Mouse (Mus musculus): ENCODE results near the gene Adipoq. TPM values are rescaled to one million over a fixed set of nuclear protein-coding genes. Genes with fewer than 3 reads are reported as not detected.
A peak's percentile ranks its signal among the peaks of the same experiment; 100 is the strongest.
"Not testable (repeated sequence)": the region's sequence is repeated elsewhere in the genome, so short reads cannot be mapped to it uniquely, and the experiment has no call there.

The Adipoq gene
- polyA plus RNA-seq, 1 experiment from 2014 or later = 4.6 TPM

DNA sequence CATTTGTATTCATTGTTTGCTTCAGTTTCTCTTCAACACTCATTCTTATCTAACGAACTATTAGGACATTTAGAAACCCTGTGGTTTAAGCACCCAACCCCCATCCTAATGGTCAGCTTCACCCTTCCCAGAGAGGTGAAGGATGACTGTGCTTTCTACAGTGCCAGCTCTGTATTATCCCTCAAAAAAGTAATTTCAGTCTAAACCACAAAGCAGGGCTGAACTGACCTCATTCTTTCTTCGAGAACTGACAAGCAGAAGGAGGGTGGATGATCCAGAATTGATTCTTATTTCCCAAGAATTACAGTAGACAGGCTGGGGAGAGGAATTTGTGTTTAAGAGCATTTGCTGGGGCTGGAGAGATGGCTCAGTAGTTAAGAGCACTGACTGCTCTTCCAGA lies 13.4 kb downstream of the Adipoq start:
- DNase-seq (ENCODE audit: low spot score) = no peak

DNA sequence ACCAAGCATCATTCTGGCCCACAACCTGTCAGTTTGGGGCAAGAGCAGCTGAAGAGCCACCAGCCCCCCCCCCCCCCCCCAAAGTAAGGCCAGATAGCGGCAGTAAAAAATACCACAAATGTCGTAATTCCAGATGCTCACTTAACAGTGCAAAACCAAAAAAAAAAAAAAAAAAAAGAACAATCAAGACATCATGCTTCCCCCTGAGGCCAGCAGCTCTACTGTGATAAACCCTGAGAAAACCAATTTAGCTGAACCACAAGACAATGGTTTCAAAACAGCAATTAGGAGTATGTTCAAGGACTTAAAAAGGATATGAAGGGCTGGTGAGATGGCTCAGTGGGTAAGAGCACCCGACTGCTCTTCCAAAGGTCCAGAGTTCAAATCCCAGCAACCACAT lies 15.8 kb downstream of the Adipoq start:
- DNase-seq (ENCODE audit: low spot score) = no peak

- no peak for DNase-seq (ENCODE audit: low spot score)
These were observed 18.1 kb downstream of the Adipoq start for GRCm38 (mm10) chr16:23164443-23164842.

DNA sequence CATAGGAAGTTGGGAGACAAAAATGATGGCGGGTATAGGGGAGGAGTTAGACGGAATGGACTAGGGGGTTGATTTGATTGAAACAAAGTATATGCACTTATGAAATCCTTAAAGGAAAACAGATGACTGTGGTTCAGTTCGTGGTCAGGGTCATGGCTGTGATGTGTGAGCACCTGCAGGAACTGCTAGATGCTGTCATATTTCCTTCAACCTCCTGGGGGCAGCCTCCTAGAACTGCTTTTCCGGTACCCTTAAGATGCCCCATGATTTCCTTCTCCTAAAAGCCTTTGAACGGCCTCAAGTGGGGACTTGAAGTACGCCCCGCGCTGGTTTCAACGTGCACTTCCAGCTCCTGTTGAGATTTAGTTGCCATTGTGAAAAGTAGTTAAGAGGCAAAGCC lies 19.1 kb downstream of the Adipoq start:
- DNase-seq (ENCODE audit: low spot score) = peak; percentile 89

- DNase-seq (ENCODE audit: low spot score) = no peak
These were observed 20.3 kb downstream of the Adipoq start for GRCm38 (mm10) chr16:23166646-23167045.

DNA sequence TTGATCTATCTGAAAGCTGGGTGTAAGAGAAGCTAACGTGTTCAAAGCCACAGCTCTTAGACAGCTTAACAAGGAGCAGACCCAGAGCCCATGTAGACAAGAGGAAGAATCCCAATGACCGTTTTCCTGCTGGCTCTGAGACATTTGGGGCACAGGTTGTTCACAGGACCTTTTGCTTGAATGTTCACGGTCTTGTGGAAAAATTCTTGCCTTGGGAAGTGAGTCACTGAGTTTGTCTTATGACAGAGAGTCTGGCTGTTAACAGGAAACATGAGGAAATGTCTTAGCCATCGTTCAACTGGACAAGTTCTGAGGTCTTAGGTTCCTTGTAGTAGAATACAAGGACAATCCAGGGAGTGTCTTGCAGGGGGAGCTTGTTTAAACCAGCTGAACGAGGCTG lies 20.7 kb downstream of the Adipoq start:
- no peak for DNase-seq (ENCODE audit: low spot score)

GRCm38 (mm10) chr16:23170813-23171212 lies 24.5 kb downstream of the Adipoq start:
- no peak for DNase-seq (ENCODE audit: low spot score)

- DNase-seq (ENCODE audit: low spot score) = no peak
These were observed 27.6 kb downstream of the Adipoq start for GRCm38 (mm10) chr16:23173904-23174303.

- peak; percentile 79 for DNase-seq (ENCODE audit: low spot score)
These were observed 28.5 kb downstream of the Adipoq start for GRCm38 (mm10) chr16:23174855-23175254.

DNA sequence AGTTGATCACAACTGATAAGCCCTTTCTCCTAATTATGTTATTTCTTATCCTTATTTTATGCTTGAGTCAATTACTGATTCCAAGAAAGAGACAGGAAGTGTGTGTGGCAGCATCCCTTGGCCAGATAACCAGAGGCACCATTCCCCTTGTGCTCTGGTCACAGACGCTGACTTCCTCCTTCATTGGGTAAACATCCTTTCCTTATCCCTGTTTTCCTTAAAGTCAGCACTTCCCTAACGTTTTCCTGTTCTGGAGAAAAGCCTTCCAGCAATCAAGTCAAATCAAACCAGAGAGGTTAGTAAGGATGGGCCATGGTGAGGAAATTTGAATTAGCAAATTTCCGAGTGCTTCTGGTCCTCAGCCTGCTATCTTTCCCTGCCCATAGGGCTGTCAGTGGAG lies 29.6 kb downstream of the Adipoq start:
- DNase-seq (ENCODE audit: low spot score) = no peak

DNA sequence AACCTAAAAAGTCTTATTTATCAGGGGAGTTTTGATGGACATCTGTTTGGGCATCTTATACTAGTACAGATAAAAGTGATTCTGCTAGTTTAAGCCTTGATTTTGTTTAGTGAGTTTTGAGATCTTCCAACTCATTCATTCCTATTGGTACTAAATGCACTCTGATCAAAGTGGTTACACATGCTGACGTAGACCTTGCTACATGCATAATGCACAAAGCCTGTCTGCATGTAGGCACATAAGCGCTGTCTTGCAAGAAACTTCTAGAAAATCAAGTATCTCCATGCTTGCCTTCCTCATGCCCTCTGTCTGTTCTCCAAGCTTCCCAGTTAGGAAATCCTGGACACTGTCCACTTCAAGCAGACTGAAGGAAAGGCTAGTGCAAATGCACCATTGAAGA lies 31.5 kb downstream of the Adipoq start:
- no peak for DNase-seq (ENCODE audit: low spot score)

GRCm38 (mm10) chr16:23178796-23179195 lies 32.5 kb downstream of the Adipoq start:
- no peak for DNase-seq (ENCODE audit: low spot score)

DNA sequence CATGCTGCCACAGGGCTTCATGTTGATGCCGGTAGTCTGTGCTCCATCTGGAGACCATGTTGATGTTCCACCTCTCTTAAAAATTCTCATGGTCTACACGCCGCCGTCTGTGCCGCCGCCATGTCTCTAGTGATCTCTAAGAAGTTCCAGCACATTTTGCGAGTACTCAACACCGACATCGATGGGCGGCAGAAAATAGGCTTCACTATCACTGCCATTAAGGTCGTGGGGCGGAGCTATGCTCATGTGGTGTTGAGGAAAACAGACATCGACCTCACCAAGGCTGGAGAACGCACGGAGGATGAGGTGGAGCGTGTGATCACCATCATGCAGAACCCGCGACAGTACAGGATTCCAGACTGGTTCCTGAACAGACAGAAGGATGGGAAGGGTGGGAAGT lies 33.1 kb downstream of the Adipoq start:
- not testable (repeated sequence) for DNase-seq (ENCODE audit: low spot score)

- DNase-seq (ENCODE audit: low spot score) = no peak
These were observed 34.7 kb downstream of the Adipoq start for GRCm38 (mm10) chr16:23181054-23181453.

DNA sequence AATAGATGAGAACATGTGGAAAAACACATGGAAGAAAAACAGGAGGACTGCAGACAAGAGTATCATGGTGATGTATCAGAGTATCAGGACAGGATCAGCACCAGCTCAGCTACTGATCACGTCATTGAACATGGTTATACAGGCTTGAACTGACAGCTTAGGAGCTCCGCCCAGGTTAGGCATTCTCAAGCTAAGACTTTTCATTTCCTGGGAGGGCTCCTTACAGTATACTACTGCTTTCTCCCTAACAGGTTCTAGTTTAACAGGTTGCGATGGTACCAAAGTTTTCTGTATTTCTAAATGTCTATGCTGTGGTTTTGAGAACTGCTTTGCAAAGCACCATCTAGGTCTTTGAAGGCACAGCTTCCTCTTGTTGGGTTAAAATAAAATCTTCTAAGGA lies 35.2 kb downstream of the Adipoq start:
- peak; percentile 75 for DNase-seq (ENCODE audit: low spot score)

- no peak for DNase-seq (ENCODE audit: low spot score)
These were observed 35.7 kb downstream of the Adipoq start for GRCm38 (mm10) chr16:23181942-23182597.

DNA sequence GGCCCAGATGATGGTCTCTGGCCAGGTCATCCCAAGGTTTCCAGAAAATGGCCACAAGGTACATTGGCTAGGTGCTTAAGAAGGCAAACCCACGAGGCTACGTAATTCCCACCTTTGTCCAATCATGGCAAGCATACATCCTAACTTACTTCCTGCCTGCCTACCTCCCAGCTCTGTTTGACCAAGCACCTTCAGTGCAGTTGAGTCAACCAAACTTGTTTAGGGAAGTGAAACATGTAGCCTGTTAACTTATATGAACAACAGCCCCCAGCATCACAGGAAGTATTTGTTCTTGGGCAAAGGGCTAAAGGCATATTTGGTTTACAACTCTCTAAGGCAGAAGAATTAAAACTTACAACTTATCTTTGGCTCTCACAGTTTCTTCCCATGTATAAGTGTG lies 39.5 kb downstream of the Adipoq start:
- no peak for DNase-seq (ENCODE audit: low spot score)

DNA sequence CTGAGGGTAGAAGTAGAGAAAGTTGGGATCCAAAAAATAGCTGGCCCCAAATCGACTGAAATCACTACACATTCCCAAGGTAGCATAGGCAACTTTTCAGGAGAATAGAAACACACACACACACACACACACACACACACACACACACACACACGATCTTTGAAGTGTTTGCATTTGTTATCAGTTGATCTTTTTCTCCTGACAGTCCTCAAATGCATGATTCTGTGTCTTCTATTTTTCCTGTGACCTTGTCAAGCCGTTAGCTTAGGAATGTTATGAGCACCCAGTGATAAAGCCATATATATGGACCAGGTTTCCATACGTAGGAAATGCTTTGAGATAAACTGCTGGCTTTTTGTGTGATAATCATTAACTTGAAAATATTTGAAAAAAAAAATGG lies 40.1 kb downstream of the Adipoq start:
- DNase-seq (ENCODE audit: low spot score) = no peak

DNA sequence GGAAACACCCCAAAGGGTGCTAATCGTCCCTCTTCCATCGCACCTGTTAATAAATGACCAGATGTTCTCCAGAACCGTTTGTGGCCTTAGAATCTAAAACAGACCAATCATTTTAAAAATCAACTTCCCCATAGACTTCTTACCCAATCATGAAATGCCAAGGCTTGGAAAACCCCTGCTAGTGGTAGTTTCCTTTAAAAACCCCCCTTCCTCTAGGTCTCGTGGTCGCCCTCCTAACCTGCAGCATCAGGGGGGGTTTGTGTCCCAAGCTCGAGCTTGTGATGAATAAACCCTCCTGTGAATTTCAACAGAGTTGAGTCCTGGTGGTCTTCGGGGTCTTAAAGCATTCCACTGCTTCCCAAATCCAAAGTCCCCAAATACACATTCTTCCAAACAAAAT lies 41.6 kb downstream of the Adipoq start:
- DNase-seq (ENCODE audit: low spot score) = no peak

- DNase-seq (ENCODE audit: low spot score) = no peak
These were observed 43.3 kb downstream of the Adipoq start for GRCm38 (mm10) chr16:23189612-23190011.

GRCm38 (mm10) chr16:23191560-23192242 lies 45.4 kb downstream of the Adipoq start:
- no peak for DNase-seq (ENCODE audit: low spot score)

GRCm38 (mm10) chr16:23195618-23196017 lies 49.3 kb downstream of the Adipoq start:
- no peak for DNase-seq (ENCODE audit: low spot score)

DNA sequence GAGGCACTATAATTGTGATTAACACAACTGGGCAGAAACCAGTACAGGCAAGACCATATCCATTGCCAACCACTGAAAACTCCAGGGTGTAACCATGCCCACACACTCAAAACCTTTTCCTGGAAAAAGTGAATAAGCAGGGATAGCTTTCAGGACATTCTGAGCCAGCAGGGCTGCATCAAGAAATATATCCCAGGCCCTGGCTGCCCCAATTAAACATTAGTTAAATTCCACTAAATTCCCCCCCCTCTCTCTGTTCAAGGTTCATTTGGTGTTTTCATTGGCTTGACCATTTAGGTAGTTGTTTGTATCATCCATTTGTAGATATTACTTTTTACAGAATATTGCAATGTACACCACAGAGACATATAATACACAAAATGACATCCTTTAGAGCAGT lies 50.0 kb downstream of the Adipoq start:
- no peak for DNase-seq (ENCODE audit: low spot score)
